Mouse (Mus musculus): ENCODE data around the gene Slc47a2.

DNA sequence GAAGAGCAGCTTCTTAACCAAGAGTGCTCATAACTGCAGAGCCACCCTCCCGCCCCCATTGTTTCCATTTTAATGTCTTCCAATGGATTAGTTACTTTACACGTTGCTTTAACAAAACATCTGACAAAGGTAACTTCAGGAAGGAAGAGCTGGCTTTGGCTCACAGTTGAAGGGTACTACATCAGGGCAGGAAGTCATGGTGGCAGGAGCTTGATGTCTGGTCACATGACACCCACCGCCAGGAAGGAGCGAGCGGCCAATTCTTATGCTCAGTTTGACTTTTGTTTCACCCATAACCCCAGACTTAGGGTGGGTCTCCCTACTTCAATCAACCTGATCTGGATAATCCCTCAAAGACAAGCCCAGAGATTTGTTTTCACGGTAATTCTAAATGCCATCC, 83.6 kb downstream of the Slc47a2 start:
- TF ChIP-seq CHD2 (IDR thresholded peaks at IDR 0.05; ENCODE audit: low read depth, low read length) (no peak), HCFC1 (IDR thresholded peaks at IDR 0.05; ENCODE audit: borderline replicate concordance, insufficient read depth, low read length) (no peak), ZC3H11A (IDR thresholded peaks at IDR 0.05; ENCODE audit: borderline replicate concordance, low read depth, low read length) (no peak), ZNF384 (IDR thresholded peaks at IDR 0.05; ENCODE audit: low read depth, low read length) (no peak)
